Mouse (Mus musculus) activated CD4-positive, CD25-positive, alpha-beta regulatory T cell, adult 4 months (primary cell): ENCODE data around the gene Peli1. TPM values are rescaled to one million over a fixed set of nuclear protein-coding genes. Genes with fewer than 3 reads are reported as not detected.
A peak's percentile ranks its signal among the peaks of the same experiment; 100 is the strongest.

Source experiments
- ATAC-seq: one replicate; pipeline ENCODE4 v1.8.0; 2017
- polyA plus RNA-seq, 2 experiments: library from polyadenylated mRNA; unstranded; fragments of 100-300 nt; shearing (Covaris generic); gene quantifications; one replicate each; pipeline ENCODE4 v1.2.1; 2017

Peli1 gene
- polyA plus RNA-seq, result 10 to 100 TPM; 55.7 to 80.7 TPM

- peak; percentile 94 for ATAC-seq
Measured at GRCm38 (mm10) chr11:21091067-21091427, at the start of gene Peli1. Gene Peli1, plus strand, starts transcription at chr11:21091291.

GRCm38 (mm10) chr11:21042590-21042989 is 48.5 kb upstream of the Peli1 start:
- no peak for ATAC-seq

GRCm38 (mm10) chr11:21046188-21046587 is 44.9 kb upstream of the Peli1 start:
- ATAC-seq, result no peak

GRCm38 (mm10) chr11:21047921-21048320 is 43.2 kb upstream of the Peli1 start:
- ATAC-seq, result no peak

GRCm38 (mm10) chr11:21051716-21052115 is 39.4 kb upstream of the Peli1 start:
- no peak for ATAC-seq

- no peak for ATAC-seq
Measured at GRCm38 (mm10) chr11:21054587-21054986, 36.5 kb upstream of the Peli1 start.

GRCm38 (mm10) chr11:21056109-21056850 is 34.8 kb upstream of the Peli1 start:
- ATAC-seq, result no peak

GRCm38 (mm10) chr11:21057511-21058414 is 33.3 kb upstream of the Peli1 start:
- no peak for ATAC-seq

GRCm38 (mm10) chr11:21058415-21058781 is 32.7 kb upstream of the Peli1 start:
- ATAC-seq, result no peak

GRCm38 (mm10) chr11:21060386-21061074 is 30.6 kb upstream of the Peli1 start:
- ATAC-seq, result no peak

GRCm38 (mm10) chr11:21061075-21061403 is 30.1 kb upstream of the Peli1 start:
- no peak for ATAC-seq

- ATAC-seq, result no peak
Measured at GRCm38 (mm10) chr11:21061431-21061830, 29.7 kb upstream of the Peli1 start.

- ATAC-seq, result no peak
Measured at GRCm38 (mm10) chr11:21062071-21062470, 29.0 kb upstream of the Peli1 start.

GRCm38 (mm10) chr11:21063271-21063670 is 27.8 kb upstream of the Peli1 start:
- ATAC-seq, result no peak

- no peak for ATAC-seq
Measured at GRCm38 (mm10) chr11:21079400-21079799, 11.7 kb upstream of the Peli1 start.

GRCm38 (mm10) chr11:21079851-21080362 is 11.2 kb upstream of the Peli1 start:
- no peak for ATAC-seq

- no peak for ATAC-seq
Measured at GRCm38 (mm10) chr11:21081169-21081568, 9.9 kb upstream of the Peli1 start.

GRCm38 (mm10) chr11:21082711-21083110 is 8.4 kb upstream of the Peli1 start:
- peak; percentile 90 for ATAC-seq

GRCm38 (mm10) chr11:21088356-21088755 is 2.7 kb upstream of the Peli1 start:
- no peak for ATAC-seq

- ATAC-seq, result no peak
Measured at GRCm38 (mm10) chr11:21089571-21089970, 1.5 kb upstream of the Peli1 start.

- ATAC-seq, result peak; percentile 13
Measured at GRCm38 (mm10) chr11:21091428-21092405, 626 bp downstream of the Peli1 start.

- ATAC-seq, result no peak
Measured at GRCm38 (mm10) chr11:21092621-21093020, 1.5 kb downstream of the Peli1 start.
